Mouse (Mus musculus) 3T3-L1 (cell line): ENCODE data around the gene Notch2.
"Not testable (repeated sequence)": the region's sequence is repeated elsewhere in the genome, so short reads cannot be mapped to it uniquely, and the experiment has no call there.

ENCODE experiments used
- DNase-seq: peaks from one replicate; pipeline ENCODE4 v3.0.0-alpha.2; 2015; ENCODE audit warnings: low read depth, low spot score

The Notch2 gene

DNA sequence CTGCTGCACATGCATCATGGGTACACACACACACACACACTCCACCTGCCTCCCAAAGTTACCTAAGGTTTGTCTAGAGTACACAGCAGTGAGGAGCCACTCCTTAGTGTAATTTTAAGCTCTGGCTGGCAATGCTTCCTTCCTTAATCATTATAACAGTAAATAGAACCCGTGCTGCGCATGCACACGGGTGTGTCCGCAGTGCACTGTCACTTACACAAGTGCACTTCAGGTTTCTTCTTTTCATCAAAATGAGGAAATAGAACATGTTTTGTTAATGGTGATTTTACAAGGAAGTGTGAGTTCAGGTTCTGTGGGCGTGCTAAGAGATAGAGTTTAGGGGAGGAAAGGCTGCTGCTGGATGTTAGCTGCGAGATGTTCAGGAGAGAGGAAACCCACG, 17.8 kb downstream of the Notch2 start:
- no peak for DNase-seq

- no peak for DNase-seq
Measured at GRCm38 (mm10) chr3:98032191-98032590, 18.9 kb downstream of the Notch2 start.

DNA sequence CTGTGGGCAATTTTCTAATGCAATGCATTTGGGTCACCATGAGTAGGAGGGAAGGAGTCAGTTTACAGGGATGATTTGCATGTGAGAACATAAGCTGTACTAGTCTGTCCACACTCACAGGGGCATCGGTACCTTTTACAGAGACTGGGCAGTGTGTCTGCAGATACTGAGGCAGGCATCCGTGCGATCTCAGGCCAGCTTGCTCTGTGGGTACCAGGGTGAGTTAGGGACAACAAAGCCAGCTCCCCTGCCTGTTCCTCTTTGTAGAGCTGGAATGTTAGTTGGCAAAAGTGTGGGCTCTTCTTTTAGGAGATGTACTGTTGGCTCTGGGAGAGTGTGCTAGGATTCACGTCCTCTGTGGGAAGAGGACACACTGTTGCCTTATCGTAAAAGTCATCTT, 19.6 kb downstream of the Notch2 start:
- no peak for DNase-seq

DNA sequence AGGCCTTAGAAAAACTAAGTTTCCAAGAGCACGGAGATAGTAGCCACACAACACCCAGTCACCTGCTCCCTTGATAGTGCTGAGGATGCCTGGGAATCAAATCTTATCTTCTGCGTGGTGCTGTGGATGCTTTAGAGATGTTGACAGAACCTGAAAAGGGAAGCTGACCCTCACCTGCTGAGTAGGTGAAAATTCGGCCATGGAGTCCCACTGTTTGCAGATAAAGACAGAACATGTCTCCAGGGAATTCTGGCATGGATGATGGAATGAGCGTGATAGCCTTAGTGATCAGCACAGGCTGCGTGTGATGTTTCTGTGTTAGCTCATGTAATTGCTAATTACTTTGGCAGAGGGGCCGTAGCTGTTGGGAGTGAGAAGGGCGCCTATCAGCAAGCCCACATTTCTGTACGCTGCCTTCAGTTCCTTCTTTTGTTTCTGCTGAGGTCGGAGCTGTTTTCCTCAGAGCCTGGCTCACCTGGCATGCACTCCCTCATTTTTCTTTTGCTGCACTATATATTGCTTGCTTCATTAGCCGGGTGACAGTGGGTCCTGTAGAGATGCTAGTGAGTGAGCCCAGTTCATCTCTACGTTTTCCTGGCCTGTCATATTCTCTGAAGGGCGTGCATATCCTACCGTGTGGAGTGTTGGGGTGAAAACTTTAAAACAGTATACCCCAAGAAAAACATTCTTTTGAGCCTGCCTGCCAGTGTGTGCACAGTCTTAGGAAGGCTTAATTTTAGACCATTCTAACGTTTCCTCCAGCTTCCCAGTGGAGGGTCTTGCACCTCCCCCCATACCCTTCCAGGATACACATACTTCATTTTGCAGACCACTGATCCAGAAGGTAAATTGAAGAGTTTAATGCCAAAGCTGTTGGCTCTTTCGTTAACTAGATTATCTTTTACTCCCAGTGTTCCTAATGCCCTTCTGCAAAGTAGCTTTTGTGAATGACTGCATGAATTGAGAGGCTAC, 21.6 kb downstream of the Notch2 start:
- DNase-seq: no peak

DNA sequence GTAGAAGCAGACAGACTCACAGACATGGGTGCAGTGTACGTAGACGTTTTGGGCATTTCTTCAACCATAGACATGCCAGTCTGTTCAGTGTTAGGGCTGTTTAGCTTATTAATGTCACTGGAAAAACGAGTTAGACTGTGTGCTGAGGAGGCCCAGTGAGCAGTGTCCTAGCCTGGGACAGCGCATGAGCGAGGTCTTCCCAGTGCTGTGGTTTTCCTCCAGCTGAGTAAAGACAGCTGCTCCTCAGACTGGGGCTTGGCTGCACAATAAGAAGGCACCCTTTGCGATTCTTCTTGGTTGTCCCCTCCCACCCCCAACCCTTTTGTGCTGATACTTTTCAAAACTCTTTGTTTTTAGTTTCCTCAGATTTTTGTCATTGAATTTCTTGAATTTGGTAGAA, 22.8 kb downstream of the Notch2 start:
- no peak for DNase-seq

DNA sequence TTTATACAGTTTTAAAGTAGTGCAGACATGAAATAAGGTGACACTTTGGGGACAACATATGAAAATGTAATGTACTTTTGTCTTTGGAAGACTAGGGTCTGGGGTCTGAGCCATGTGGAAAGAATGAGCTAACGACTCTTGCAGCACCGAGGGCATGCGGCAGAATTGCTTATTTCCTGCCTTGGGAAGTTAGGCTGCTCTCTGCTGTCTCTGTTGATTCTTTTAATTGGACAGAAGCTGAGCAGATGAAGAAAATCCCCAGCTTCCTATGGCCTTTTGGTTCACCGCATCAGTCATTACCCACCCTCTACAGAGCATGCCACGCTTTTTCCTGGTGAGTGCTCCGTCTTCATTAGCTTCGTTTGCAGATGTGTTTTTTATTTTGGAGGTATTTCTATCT, 23.8 kb downstream of the Notch2 start:
- no peak for DNase-seq

- DNase-seq: no peak
Measured at GRCm38 (mm10) chr3:98038658-98039057, 25.3 kb downstream of the Notch2 start.

- DNase-seq: no peak
Measured at GRCm38 (mm10) chr3:98039223-98039622, 25.9 kb downstream of the Notch2 start.

GRCm38 (mm10) chr3:98039666-98040456, 26.5 kb downstream of the Notch2 start:
- DNase-seq: no peak

DNA sequence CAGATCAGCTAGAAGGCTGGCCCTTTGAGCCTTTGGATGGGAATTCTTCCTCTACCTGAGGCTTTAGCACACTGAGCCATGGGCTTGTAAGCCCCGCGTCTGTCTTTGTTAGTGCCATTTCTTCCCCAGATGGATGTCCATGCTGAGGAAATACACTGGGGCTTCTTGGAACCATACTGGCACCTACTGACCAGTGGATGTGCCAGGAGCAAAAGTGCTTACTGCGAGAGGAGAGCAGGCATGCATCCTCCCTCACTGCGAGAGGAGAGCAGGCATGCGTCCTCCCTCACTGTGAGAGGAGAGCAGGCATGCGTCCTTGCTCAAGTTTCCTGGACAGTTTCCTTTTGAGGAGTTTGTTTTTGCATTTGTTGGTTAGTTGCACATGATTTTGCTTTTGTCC, 27.5 kb downstream of the Notch2 start:
- DNase-seq: no peak

- DNase-seq: peak; percentile 84
Measured at GRCm38 (mm10) chr3:98042301-98042700, 29.0 kb downstream of the Notch2 start.

GRCm38 (mm10) chr3:98042955-98043456, 29.7 kb downstream of the Notch2 start:
- DNase-seq: peak; percentile 80

DNA sequence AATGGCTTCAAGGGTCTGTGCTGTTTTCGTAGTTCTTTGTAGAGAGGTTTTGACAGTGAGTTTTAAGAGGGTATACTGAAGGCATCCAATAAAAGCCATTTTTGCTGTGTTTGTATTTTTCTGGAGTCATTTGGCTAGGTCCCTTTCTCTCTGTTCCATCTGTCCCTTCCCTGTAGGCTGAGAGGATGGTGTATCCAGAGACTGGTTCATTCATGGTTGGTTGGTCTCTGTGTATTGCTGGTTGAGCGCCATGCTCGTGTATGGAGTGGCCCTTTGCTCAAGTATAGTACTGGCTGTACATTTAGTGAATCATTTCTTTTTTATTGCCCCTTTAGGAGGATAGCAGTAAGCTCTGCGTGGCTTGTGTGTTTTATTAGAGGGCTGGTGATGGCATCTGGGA, 30.3 kb downstream of the Notch2 start:
- no peak for DNase-seq

GRCm38 (mm10) chr3:98044768-98045368, 31.5 kb downstream of the Notch2 start:
- no peak for DNase-seq

- DNase-seq: no peak
Measured at GRCm38 (mm10) chr3:98045465-98046148, 32.3 kb downstream of the Notch2 start.

DNA sequence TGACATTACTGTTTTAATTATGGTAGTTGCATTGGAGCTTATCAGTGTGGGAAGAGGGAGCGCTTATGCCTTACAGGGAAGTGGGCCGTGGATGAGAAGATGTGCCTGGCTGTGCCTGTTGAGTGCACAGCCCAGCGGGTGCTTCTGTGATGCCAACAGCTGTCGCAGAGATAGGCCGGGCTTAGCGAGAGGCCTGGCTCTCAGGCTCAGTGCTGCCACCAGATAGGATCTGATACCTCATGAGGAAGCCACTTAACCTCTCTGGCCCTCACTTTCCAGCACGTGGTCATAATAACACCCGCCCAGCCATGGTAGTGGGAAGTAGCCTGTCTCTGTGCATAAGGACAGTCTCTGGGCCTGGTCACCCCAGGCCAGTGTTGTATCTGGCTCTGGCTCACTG, 33.0 kb downstream of the Notch2 start:
- no peak for DNase-seq

- DNase-seq: no peak
Measured at GRCm38 (mm10) chr3:98049671-98050070, 36.3 kb downstream of the Notch2 start.

DNA sequence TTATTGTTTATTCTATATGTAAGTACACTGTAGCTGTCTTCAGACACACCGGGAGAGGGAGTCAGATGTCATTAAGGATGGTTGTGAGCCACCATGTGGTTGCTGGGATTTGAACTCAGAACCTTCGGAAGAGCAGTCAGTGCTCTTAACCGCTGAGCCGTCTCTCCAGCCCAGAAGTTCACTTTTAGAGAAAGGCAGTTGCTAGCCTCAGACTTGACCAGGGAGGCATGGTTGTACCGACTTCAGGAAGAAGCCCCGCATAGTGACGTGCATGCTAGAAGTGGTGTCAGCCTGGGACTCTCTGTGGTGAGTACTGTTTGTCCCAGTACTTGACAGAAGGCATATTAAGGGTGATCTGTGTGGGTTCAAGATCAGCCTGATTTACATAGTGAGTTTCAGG, 36.8 kb downstream of the Notch2 start:
- DNase-seq: not testable (repeated sequence)

DNA sequence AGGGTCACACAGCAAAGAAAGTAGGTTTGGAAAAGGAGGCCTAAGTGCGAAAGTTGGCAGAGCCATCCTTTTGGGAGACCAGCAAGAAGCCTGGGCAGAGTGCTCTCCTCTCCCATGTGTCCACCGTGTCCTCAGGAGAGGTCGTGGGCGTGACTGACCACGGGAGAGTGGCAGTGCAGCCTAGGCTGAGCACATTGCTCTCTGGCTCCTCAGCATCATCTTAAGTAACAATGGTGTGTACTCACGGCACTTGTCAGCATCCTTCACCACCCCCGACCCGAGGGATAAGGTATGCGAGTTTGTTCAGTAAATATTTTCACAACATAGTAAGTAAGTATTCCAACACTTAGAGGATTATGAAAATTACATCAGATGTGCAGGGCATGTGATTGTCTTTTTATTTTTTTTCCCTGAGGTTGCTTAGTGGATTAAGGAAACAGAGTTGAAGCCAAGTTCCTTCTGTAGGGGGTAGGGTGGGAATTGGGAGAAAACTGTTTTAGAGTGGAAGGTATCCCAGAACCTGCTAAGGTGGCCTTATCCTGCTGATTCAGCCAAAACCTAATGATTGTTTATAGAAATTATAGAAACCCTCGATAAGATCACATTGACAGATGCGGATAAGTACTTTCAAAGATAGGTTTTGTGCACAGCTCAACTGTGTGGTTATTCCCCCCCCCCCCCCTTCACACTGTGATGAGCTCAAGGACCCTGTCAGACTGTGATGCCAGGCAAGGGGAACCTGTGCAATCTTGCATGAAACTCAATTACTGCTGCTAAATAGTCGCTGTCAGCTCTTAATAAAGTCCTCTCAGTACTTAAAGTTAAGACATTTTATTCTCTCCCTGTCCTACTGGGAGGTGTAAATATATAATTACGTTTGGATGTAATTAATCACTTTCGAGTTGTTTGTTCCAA, 37.4 kb downstream of the Notch2 start:
- no peak for DNase-seq

DNA sequence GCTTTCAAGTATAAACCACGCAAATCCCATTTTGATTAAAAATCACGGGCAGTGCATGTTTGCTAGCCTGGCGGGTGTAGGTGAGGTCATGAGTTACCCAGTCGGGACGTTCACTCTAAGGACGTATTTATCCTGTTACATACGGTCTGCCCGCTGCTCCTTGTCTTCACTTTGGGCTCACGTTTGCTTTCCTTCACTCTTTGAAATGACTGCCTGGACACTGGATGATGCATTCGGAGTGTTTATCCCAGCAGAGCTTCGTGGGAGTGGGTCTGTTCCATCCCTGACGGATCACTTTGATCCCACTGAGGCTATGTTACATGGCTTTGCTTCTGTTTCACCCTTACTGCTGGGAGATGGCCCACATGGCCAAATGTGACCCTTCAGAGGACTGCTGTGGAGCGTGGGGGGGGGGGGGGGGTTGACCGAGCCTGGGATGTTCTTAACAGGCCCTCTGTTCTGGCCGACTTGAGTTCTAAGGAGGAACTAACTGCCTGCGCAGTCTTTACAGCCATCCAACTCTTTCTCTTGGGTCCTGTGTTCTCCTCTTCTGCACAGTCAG, 38.2 kb downstream of the Notch2 start:
- no peak for DNase-seq
